Mouse (Mus musculus) liver, embryonic 14.5 days (tissue): ENCODE data around the gene Utrn.

Experiments used
- CTCF ChIP-seq: IDR thresholded peaks from 2 replicates; pipeline ENCODE4 v1.5.1; 2016; ENCODE audit warnings: antibody characterized with exemption, low read depth, control low read depth
- EP300 ChIP-seq: IDR thresholded peaks from 2 replicates; pipeline ENCODE4 v1.6.1; 2016; ENCODE audit warnings: antibody characterized with exemption, low read depth

- no peak for TF ChIP-seq CTCF
- TF ChIP-seq EP300 = no peak
Observed at GRCm38 (mm10) chr10:12554090-12554718, 315.0 kb downstream of the Utrn start.
